ENCODE assay signal across 8 mouse cellular contexts in genomic region chr16:23897984-23898586, GRCm38 (mm10). TPM values are rescaled to one million over a fixed set of nuclear protein-coding genes. Genes with fewer than 3 reads are reported as not detected.
DNase-seq lines count a peak whose midpoint lies in the region; ATAC-seq lines count a peak whose summit lies in the region.

No protein-coding gene starts in this region.

- H3K4me1 ChIP-seq in intestine, embryonic 16.5 days (ENCODE audit: control insufficient read depth, insufficient read depth, low read length): peaks cover 4% of the 10 kb centered on the region; the same call in 1 of the 2 replicates

- peak overlapping the region; percentile 47 for H3K4me2 ChIP-seq in intestine, embryonic 16.5 days (ENCODE audit: low read depth, low read length)

- no peak overlapping the region for H3K27ac ChIP-seq in intestine, embryonic 16.5 days (ENCODE audit: low read length)

- H3K36me3 ChIP-seq in intestine, embryonic 16.5 days (ENCODE audit: control insufficient read depth, insufficient read depth, low read length): no peaks in the 10 kb centered on the region

- DNase-seq in adrenal gland, postnatal 10 days: peak; percentile 84
- peak; percentile 60 for DNase-seq in embryo, embryonic 11.5 days (ENCODE audit: low read depth, low spot score)
- peak; percentile 71 for DNase-seq in gonadal fat pad, adult 2 months (ENCODE audit: low read depth)
- peak; percentile 81 to 87 for DNase-seq in left cerebral cortex, postnatal 14 days (ENCODE audit: low spot score in 2 of 2)
- DNase-seq in right cerebral cortex, postnatal 10 days (ENCODE audit: low spot score in 2 of 2): peak; percentile 85 to 86

- intact Hi-C loops in left cerebral cortex, postnatal 14 days (cut with DNase I): loop anchor here (1.0 to 10.0 kb wide), 4 partner anchors 55 to 445 kb away; no protein-coding TSS in a partner anchor

- no peaks in the 10 kb centered on the region for H3K9me3 ChIP-seq in intestine, embryonic 16.5 days (ENCODE audit: control insufficient read depth, low read length)

- peak; percentile 60; the same call in 1 of the 2 replicates for ATAC-seq in intestine, embryonic 16.5 days
- peak; percentile 78 for ATAC-seq in megakaryocyte-erythroid progenitor cell, adult 5-6 weeks (replicated peaks; ENCODE audit: low FRiP score, low TSS enrichment, poor library complexity, severe bottlenecking)
- no peak for ATAC-seq in erythroblast, adult 5-6 weeks (replicated peaks; ENCODE audit: low FRiP score, poor library complexity, severe bottlenecking)

- H3K9ac ChIP-seq in intestine, embryonic 16.5 days (ENCODE audit: low read depth, low read length): no peak overlapping the region

- peak overlapping the region; percentile 22; the same call in 1 of the 2 replicates for H3K4me3 ChIP-seq in intestine, embryonic 16.5 days (ENCODE audit: low read length)

- H3K27me3 ChIP-seq in intestine, embryonic 16.5 days (replicated peaks; ENCODE audit: control insufficient read depth, insufficient read depth, low read length): no peaks in the 10 kb centered on the region; the same call in 1 of the 2 replicates

- 8% methylated on average over 15 of the region's 15 CpGs for WGBS in intestine, embryonic 16.5 days

RNA-seq across cellular contexts. Expression of gene Sst, which starts 7.3 kb away (rescaled TPM):
- total RNA-seq in adrenal gland, postnatal 10 days (2021): 1 to 10 TPM; 1.4 to 1.7 TPM
- not detected in 2 replicates for polyA plus RNA-seq in gonadal fat pad, adult 2 months (2012; rRNA removed)
- polyA plus RNA-seq in intestine, embryonic 16.5 days (2015; fragmentation: Nextera tagmentation; extraction: Ambion mirVana): 20.7 and 25.9 TPM in 2 replicates
- total RNA-seq in left cerebral cortex, postnatal 14 days (2021): 100 to 1,000 TPM; 353 to 455 TPM
- not detected in 2 replicates for total RNA-seq in megakaryocyte-erythroid progenitor cell, adult 5-6 weeks (2014; fragmentation: Nextera tagmentation)
- total RNA-seq in megakaryocyte-erythroid progenitor cell, adult 5-6 weeks (2017): not detected in 2 replicates
- total RNA-seq in erythroblast, adult 5-6 weeks (2015; ENCODE audit: low replicate concordance): not detected in 2 replicates
- total RNA-seq in erythroblast, adult 5-6 weeks (2017; ENCODE audit: low replicate concordance): not detected in 2 replicates

RNA-seq across cellular contexts. Expression of gene Rtp2, which starts 34.1 kb away (rescaled TPM):
- not detected for total RNA-seq in adrenal gland, postnatal 10 days (2021)
- not detected in 2 replicates for polyA plus RNA-seq in gonadal fat pad, adult 2 months (2012; rRNA removed)
- polyA plus RNA-seq in intestine, embryonic 16.5 days (2015; fragmentation: Nextera tagmentation; extraction: Ambion mirVana): not detected in 2 replicates
- under 1 TPM; 0.18 to 0.30 TPM for total RNA-seq in left cerebral cortex, postnatal 14 days (2021)
- total RNA-seq in megakaryocyte-erythroid progenitor cell, adult 5-6 weeks (2014; fragmentation: Nextera tagmentation): not detected in 2 replicates
- not detected in 2 replicates for total RNA-seq in megakaryocyte-erythroid progenitor cell, adult 5-6 weeks (2017)
- total RNA-seq in erythroblast, adult 5-6 weeks (2015; ENCODE audit: low replicate concordance): not detected in 2 replicates
- total RNA-seq in erythroblast, adult 5-6 weeks (2017; ENCODE audit: low replicate concordance): not detected in 2 replicates

Comparison
In these comparisons a context has a peak if more than half of its experiments do, and no peak if none do; other contexts are left out.
1. RNA of gene Sst, which starts 7.3 kb away (total RNA-seq): 353 to 455 TPM in left cerebral cortex, postnatal 14 days; 1.4 to 1.7 TPM in adrenal gland, postnatal 10 days, not detected in megakaryocyte-erythroid progenitor cell, adult 5-6 weeks and not detected in erythroblast, adult 5-6 weeks; every median in the first group is over 100 times any median in the second.
2. Peak in every context shown above with its lines, with median percentiles within 50 percentile points of each other: DNase-seq.